Mouse (Mus musculus): ENCODE results near the gene Ppp2r3c. TPM values are rescaled to one million over a fixed set of nuclear protein-coding genes. Genes with fewer than 3 reads are reported as not detected.
"Not testable (repeated sequence)": the region's sequence is repeated elsewhere in the genome, so short reads cannot be mapped to it uniquely, and the experiment has no call there.

The Ppp2r3c gene
- total RNA-seq, 2 experiments from 2014 or later = 12.6 to 14.7 TPM

- intact Hi-C loops (cut with DNase I) = no loop called here
Measured at GRCm38 (mm10) chr12:55299336-55299735, 3.5 kb downstream of the Ppp2r3c start, which contains the start of gene 1110008L16Rik. TSS of gene 1110008L16Rik (plus strand) at chr12:55299577.

GRCm38 (mm10) chr12:55298112-55298511 lies 4.7 kb downstream of the Ppp2r3c start:
- intact Hi-C loops (cut with DNase I) = no loop called here
- no peak for DNase-seq (ENCODE audit: extremely low spot score in 1 of 2, low spot score in 2 of 2)

More at GRCm38 (mm10) chr12:55299336-55299735, 3.5 kb downstream of the Ppp2r3c start, which contains the start of gene 1110008L16Rik:
- DNase-seq (ENCODE audit: extremely low spot score in 1 of 2, low spot score in 2 of 2) = no peak

GRCm38 (mm10) chr12:55277583-55277982 lies 25.2 kb downstream of the Ppp2r3c start:
- DNase-seq (ENCODE audit: extremely low spot score in 1 of 2, low spot score in 2 of 2); intact Hi-C loops (cut with DNase I): not testable (repeated sequence)

GRCm38 (mm10) chr12:55272243-55272642 lies 30.6 kb downstream of the Ppp2r3c start:
- intact Hi-C loops (cut with DNase I) = no loop called here
- no peak for DNase-seq (ENCODE audit: extremely low spot score in 1 of 2, low spot score in 2 of 2)

GRCm38 (mm10) chr12:55263385-55263784 lies 39.4 kb downstream of the Ppp2r3c start:
- DNase-seq (ENCODE audit: extremely low spot score in 1 of 2, low spot score in 2 of 2); intact Hi-C loops (cut with DNase I): not testable (repeated sequence)

- DNase-seq (ENCODE audit: extremely low spot score in 1 of 2, low spot score in 2 of 2); intact Hi-C loops (cut with DNase I): not testable (repeated sequence)
Measured at GRCm38 (mm10) chr12:55261950-55262349, 40.8 kb downstream of the Ppp2r3c start.

GRCm38 (mm10) chr12:55242243-55242642 lies 60.6 kb downstream of the Ppp2r3c start:
- DNase-seq (ENCODE audit: extremely low spot score in 1 of 2, low spot score in 2 of 2); intact Hi-C loops (cut with DNase I): not testable (repeated sequence)

- DNase-seq (ENCODE audit: extremely low spot score in 1 of 2, low spot score in 2 of 2); intact Hi-C loops (cut with DNase I): not testable (repeated sequence)
Measured at GRCm38 (mm10) chr12:55230520-55230861, 72.3 kb downstream of the Ppp2r3c start.

- DNase-seq (ENCODE audit: extremely low spot score in 1 of 2, low spot score in 2 of 2); intact Hi-C loops (cut with DNase I): not testable (repeated sequence)
Measured at GRCm38 (mm10) chr12:55229626-55230519, 72.9 kb downstream of the Ppp2r3c start, which contains the start of gene Srp54c. TSS of gene Srp54c (plus strand) at chr12:55230168.

Other genes starting within 250 kb of the Ppp2r3c start
- 1 to 10 TPM; 8.6 to 9.4 TPM for gene 2700097O09Rik, start 222.9 kb downstream of the Ppp2r3c start, total RNA-seq (2021)
- 100 to 1,000 TPM; 106 to 108 TPM for gene Srp54a, start 222.7 kb downstream of the Ppp2r3c start, total RNA-seq (2021)
- 10 to 100 TPM; 22.3 to 38.5 TPM for gene Fam177a, start 178.5 kb downstream of the Ppp2r3c start, total RNA-seq (2021)
- gene Srp54b, start 147.9 kb downstream of the Ppp2r3c start, total RNA-seq (2021) = 10 to 100 TPM; 52.9 to 59.1 TPM
- gene 1700047I17Rik2, start 103.4 kb downstream of the Ppp2r3c start, total RNA-seq (2021) = 10 to 100 TPM in 1 of 2 experiments, under 1 TPM in 1; 0.69 to 14.8 TPM
- gene Srp54c, start 72.8 kb downstream of the Ppp2r3c start, total RNA-seq (2021) = 10 to 100 TPM; 37.0 to 40.1 TPM
- gene 1110008L16Rik, start 3.4 kb downstream of the Ppp2r3c start, total RNA-seq (2021) = 1 to 10 TPM; 5.9 to 7.9 TPM
- gene Psma6, start 81.2 kb upstream of the Ppp2r3c start, total RNA-seq (2021) = 100 to 1,000 TPM; 151 to 158 TPM
- 10 to 100 TPM; 27.8 to 37.5 TPM for gene Nfkbia, start 189.6 kb upstream of the Ppp2r3c start, total RNA-seq (2021)

All from left cerebral cortex, postnatal 10 days (tissue).